Mouse (Mus musculus): ENCODE results near the gene Dstn. TPM values are rescaled to one million over a fixed set of nuclear protein-coding genes. Genes with fewer than 3 reads are reported as not detected.

Dstn gene
- polyA plus RNA-seq, 1 experiment from 2014 or later = 513 TPM

DNA sequence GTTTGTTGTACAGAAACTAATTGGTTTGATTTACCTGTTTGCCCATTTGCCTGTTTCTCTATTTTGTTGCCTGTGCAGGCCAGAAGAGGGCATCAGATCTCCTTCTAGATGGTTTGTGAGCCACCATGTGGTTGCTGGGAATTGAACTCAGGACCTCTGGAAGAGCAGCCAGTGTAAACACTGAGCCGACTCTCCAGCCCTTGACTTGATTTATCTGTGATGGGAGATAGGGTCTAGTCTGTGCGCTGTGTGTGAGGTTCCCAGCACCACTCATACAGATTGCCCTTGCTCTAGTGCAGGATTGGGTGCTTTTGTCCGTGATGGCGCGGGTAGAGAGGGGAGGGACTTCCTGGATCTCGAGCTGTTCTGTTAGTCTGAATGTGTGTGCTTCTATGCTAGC, 10.7 kb downstream of the Dstn start:
- ATAC-seq (replicated peaks; ENCODE audit: low FRiP score, low read depth) = no peak
- Histone ChIP-seq H3K4me3 (replicated peaks; ENCODE audit: low read depth, low read length) (no peak overlapping the region), H3K9ac (ENCODE audit: low read depth, low read length) (no peak overlapping the region), H3K36me3 (ENCODE audit: insufficient read depth, low read length) (no peaks in the 10 kb centered on the region), H3K27ac (no peak overlapping the region), H3K4me1 (replicated peaks; ENCODE audit: insufficient read depth, low read length) (no peaks in the 10 kb centered on the region), H3K27me3 (ENCODE audit: insufficient read depth, low read length) (no peaks in the 10 kb centered on the region), H3K4me2 (ENCODE audit: low read length) (no peak overlapping the region), H3K9me3 (replicated peaks; ENCODE audit: low read length) (no peaks in the 10 kb centered on the region)
- 89% methylated on average over 6 of the region's 6 CpGs for WGBS
- no peak for TF ChIP-seq CTCF (IDR thresholded peaks at IDR 0.05; ENCODE audit: low read depth)
- DNase-seq (ENCODE audit: low spot score) = no peak

DNA sequence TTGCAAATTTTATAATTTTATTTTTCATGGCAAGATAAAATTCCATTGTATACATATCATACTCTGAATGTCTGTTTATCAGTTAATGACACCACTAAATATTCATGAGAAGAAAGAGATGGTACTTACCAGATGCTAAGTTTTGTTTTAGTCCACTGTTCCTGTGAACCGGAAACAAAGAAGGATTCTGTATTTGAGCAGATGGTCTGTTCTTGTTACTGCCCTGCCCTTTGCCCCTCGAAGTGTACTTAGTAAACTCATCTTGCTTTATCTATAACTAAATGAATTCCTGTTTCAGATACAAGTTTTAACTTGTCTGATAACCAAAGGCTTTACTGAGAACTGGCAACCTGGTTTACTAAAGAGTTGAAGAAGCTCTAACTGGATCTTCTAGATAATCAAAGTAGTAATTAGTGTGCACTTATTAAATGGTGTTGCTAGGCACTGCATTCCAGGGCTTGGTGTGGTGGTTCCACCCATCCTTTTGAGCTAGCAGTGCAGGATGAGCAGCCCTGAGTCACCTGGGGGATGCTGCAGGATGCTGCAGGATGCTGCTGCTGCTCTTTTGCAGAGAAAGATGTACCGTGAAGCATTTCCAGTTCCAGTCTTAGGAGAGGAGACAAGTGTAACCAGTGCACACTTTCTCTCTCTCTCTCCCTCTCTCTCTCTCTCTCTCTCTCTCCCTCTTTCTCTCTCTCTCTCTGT, 14.6 kb downstream of the Dstn start:
- no peak for TF ChIP-seq CTCF (IDR thresholded peaks at IDR 0.05; ENCODE audit: low read depth)
- H3K9ac ChIP-seq (ENCODE audit: low read depth, low read length) = no peak overlapping the region
- no peak for ATAC-seq (replicated peaks; ENCODE audit: low FRiP score, low read depth)
- DNase-seq (ENCODE audit: low spot score) = no peak
- no peak overlapping the region for H3K4me2 ChIP-seq (ENCODE audit: low read length)
- no peak overlapping the region for H3K27ac ChIP-seq
- H3K9me3 ChIP-seq (replicated peaks; ENCODE audit: low read length) = no peaks in the 10 kb centered on the region
- no peaks in the 10 kb centered on the region for H3K4me1 ChIP-seq (replicated peaks; ENCODE audit: insufficient read depth, low read length)
- 52% methylated on average over 3 of the region's 3 CpGs for WGBS
- no peaks in the 10 kb centered on the region for H3K36me3 ChIP-seq (ENCODE audit: insufficient read depth, low read length)
- no peak overlapping the region for H3K4me3 ChIP-seq (replicated peaks; ENCODE audit: low read depth, low read length)
- H3K27me3 ChIP-seq (ENCODE audit: insufficient read depth, low read length) = no peaks in the 10 kb centered on the region

DNA sequence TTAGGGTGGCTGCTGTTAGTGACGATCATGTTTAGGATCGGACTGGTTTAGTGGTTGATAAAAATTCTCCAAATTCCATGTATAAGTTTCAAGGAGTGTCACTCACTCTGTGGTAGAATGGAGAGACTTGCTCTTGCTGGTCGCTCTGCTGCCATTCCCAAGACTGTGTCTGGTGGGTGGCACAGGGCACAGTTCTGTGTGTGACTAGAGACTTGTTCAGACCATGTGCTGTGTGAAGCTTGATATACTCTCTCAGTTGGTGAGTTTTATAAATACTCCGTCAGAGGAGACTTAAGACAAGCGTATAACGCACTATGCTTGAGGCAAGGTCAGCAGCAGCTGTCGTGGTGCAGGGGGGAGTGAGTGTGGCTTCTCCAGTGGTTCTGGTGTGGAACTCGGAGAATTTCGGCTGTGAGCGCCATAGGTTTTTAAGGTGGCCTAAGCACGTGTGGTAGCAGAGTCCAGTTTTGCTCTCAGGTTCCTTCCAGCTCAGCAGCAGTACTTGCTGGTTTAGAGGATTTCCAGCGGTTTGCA, 17.3 kb downstream of the Dstn start:
- Histone ChIP-seq H3K4me1 (replicated peaks; ENCODE audit: insufficient read depth, low read length) (no peaks in the 10 kb centered on the region; the same call in 1 of the 2 replicates), H3K4me2 (ENCODE audit: low read length) (no peak overlapping the region), H3K9me3 (replicated peaks; ENCODE audit: low read length) (no peaks in the 10 kb centered on the region), H3K27me3 (ENCODE audit: insufficient read depth, low read length) (no peaks in the 10 kb centered on the region), H3K4me3 (replicated peaks; ENCODE audit: low read depth, low read length) (no peak overlapping the region), H3K9ac (ENCODE audit: low read depth, low read length) (no peak overlapping the region), H3K36me3 (ENCODE audit: insufficient read depth, low read length) (no peaks in the 10 kb centered on the region), H3K27ac (no peak overlapping the region)
- DNase-seq (ENCODE audit: low spot score) (no peak), ATAC-seq (replicated peaks; ENCODE audit: low FRiP score, low read depth) (no peak)
- TF ChIP-seq CTCF (IDR thresholded peaks at IDR 0.05; ENCODE audit: low read depth) = no peak
- 68% methylated on average over 12 of the region's 12 CpGs for WGBS

DNA sequence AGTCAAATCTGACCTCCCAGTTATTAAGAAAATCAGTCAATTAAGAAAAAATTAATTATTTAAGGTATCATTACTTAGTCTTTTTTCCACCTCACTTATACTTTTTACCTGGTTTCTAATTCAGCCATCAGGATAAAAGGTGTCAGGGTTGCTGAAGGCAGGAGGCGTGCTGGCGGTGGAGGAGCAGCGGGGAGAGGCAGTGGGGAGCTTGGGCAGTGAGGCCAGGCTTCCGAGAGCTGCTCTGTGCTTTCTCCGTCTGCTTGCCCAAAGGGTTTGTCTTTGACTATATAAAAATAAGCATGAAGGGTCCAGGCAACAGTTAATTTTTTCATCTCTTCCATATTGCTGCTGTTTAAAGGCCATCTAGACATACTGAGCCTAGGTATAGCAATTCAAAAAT, 18.4 kb downstream of the Dstn start:
- H3K4me2 ChIP-seq (ENCODE audit: low read length) = no peak overlapping the region
- WGBS = 86% methylated on average over 5 of the region's 5 CpGs
- H3K27me3 ChIP-seq (ENCODE audit: insufficient read depth, low read length) = no peaks in the 10 kb centered on the region
- TF ChIP-seq CTCF (IDR thresholded peaks at IDR 0.05; ENCODE audit: low read depth) = no peak
- no peak overlapping the region for H3K27ac ChIP-seq
- H3K4me1 ChIP-seq (replicated peaks; ENCODE audit: insufficient read depth, low read length) = no peaks in the 10 kb centered on the region; the same call in 1 of the 2 replicates
- H3K9me3 ChIP-seq (replicated peaks; ENCODE audit: low read length) = no peaks in the 10 kb centered on the region
- ATAC-seq (replicated peaks; ENCODE audit: low FRiP score, low read depth) (no peak), DNase-seq (ENCODE audit: low spot score) (no peak)
- H3K4me3 ChIP-seq (replicated peaks; ENCODE audit: low read depth, low read length) = no peak overlapping the region
- H3K9ac ChIP-seq (ENCODE audit: low read depth, low read length) = no peak overlapping the region
- no peaks in the 10 kb centered on the region for H3K36me3 ChIP-seq (ENCODE audit: insufficient read depth, low read length)

DNA sequence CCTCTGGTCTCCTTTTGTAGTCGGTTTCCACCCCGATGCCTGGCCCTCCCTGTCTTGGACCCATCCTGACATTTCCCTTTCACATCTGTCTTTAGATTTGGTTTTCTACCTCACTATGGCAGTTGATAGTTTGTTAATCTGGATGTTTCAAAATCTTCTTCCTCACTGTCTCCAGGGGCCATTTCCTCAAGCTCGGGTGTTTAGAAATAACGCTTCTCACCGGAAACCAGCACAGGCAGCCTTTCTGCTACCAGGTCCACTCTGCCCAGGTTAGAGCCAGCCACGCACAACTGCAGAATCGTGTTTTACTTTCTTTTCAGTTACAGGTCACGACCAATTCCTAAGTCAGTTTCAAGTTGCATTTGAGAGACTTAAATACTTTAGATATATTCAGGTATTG, 19.3 kb downstream of the Dstn start:
- H3K9ac ChIP-seq (ENCODE audit: low read depth, low read length) = no peak overlapping the region
- no peaks in the 10 kb centered on the region for H3K9me3 ChIP-seq (replicated peaks; ENCODE audit: low read length)
- no peak overlapping the region for H3K4me2 ChIP-seq (ENCODE audit: low read length)
- TF ChIP-seq CTCF (IDR thresholded peaks at IDR 0.05; ENCODE audit: low read depth) = no peak
- ATAC-seq (replicated peaks; ENCODE audit: low FRiP score, low read depth) (no peak), DNase-seq (ENCODE audit: low spot score) (no peak)
- H3K4me3 ChIP-seq (replicated peaks; ENCODE audit: low read depth, low read length) = no peak overlapping the region
- no peak overlapping the region for H3K27ac ChIP-seq
- no peaks in the 10 kb centered on the region; the same call in 1 of the 2 replicates for H3K4me1 ChIP-seq (replicated peaks; ENCODE audit: insufficient read depth, low read length)
- no peaks in the 10 kb centered on the region for H3K27me3 ChIP-seq (ENCODE audit: insufficient read depth, low read length)
- H3K36me3 ChIP-seq (ENCODE audit: insufficient read depth, low read length) = no peaks in the 10 kb centered on the region
- WGBS = 85% methylated on average over 8 of the region's 8 CpGs

DNA sequence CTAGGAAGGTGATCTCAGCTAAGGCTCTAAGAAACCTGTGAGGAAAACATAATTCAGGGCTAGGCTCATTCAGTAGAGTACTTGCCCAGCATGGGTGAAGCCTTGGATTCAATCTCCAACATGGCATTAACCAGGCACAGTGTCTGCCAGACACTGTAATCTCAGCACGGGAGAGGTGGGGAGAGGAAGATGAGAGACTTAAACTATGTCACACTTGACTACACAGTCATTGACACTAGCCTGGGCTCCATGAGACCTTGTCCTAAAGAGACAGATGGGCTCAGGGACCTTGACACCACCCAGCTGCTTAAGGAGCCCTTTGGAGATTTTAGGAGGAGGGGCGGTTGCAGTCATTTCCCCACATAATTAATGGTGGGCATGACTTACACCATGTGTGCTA, 22.7 kb downstream of the Dstn start:
- DNase-seq (ENCODE audit: low spot score) (peak; percentile 33), ATAC-seq (replicated peaks; ENCODE audit: low FRiP score, low read depth) (no peak)
- Histone ChIP-seq H3K9me3 (replicated peaks; ENCODE audit: low read length) (no peaks in the 10 kb centered on the region), H3K27me3 (ENCODE audit: insufficient read depth, low read length) (no peaks in the 10 kb centered on the region), H3K4me3 (replicated peaks; ENCODE audit: low read depth, low read length) (no peak overlapping the region), H3K36me3 (ENCODE audit: insufficient read depth, low read length) (peaks cover 12% of the 10 kb centered on the region; the same call in 1 of the 2 replicates), H3K4me1 (replicated peaks; ENCODE audit: insufficient read depth, low read length) (no peaks in the 10 kb centered on the region; the same call in 1 of the 2 replicates), H3K9ac (ENCODE audit: low read depth, low read length) (no peak overlapping the region), H3K27ac (no peak overlapping the region), H3K4me2 (ENCODE audit: low read length) (no peak overlapping the region)
- no peak for TF ChIP-seq CTCF (IDR thresholded peaks at IDR 0.05; ENCODE audit: low read depth)
- WGBS = 32% methylated on average over 2 of the region's 2 CpGs
